Mouse (Mus musculus) left cerebral cortex, postnatal 14 days (tissue): Measurements from ENCODE around the gene Pot1a. TPM values are rescaled to one million over a fixed set of nuclear protein-coding genes. Genes with fewer than 3 reads are reported as not detected.

Experiments used
- DNase-seq, 2 experiments: peaks; one replicate each; pipeline ENCODE4 v3.0.0; 2021 to 2022; ENCODE audit warnings: low spot score in 2 of 2, mixed read lengths in 1 of 2
- intact Hi-C: fragments of 180-260 bp; cut with DNase I; formaldehyde crosslinking; loops from one replicate; pipeline ENCODE4 v1.15.1; 2025
- long read RNA-seq, 2 experiments: library from polyadenylated mRNA; stranded (forward); transcript quantifications; one replicate each; pipeline ENCODE4 v2.0.0; 2021
- total RNA-seq, 2 experiments: library from RNA; stranded (reverse); gene quantifications; 2 replicates each; pipeline ENCODE4 v1.2.3; 2021

The Pot1a gene
- total RNA-seq, result 10 to 100 TPM; 14.1 to 17.5 TPM
- long read RNA-seq, experiment 1, partial matches to known transcripts, result 0 of 3 reads
- long read RNA-seq, experiment 1, other reads (novel, unspliced or antisense), result 1 of 3 reads
- long read RNA-seq, experiment 2, partial matches to known transcripts, result 1 of 4 reads
- long read RNA-seq, experiment 2, other reads (novel, unspliced or antisense), result 0 of 4 reads

GRCm38 (mm10) chr6:25808806-25809495 lies at the start of gene Pot1a:
Gene Pot1a, minus strand, starts transcription at chr6:25809246.
- intact Hi-C loops, result no loop called here

GRCm38 (mm10) chr6:25836261-25836660 lies 27.2 kb upstream of the Pot1a start:
- intact Hi-C loops, result no loop called here
- DNase-seq, result no peak

More at GRCm38 (mm10) chr6:25808806-25809495, at the start of gene Pot1a:
- DNase-seq, result peak; percentile 97

GRCm38 (mm10) chr6:25806021-25806420 lies 3.0 kb downstream of the Pot1a start:
- intact Hi-C loops, result no loop called here
- no peak for DNase-seq

GRCm38 (mm10) chr6:25802269-25802668 lies 6.8 kb downstream of the Pot1a start:
- no peak for DNase-seq

GRCm38 (mm10) chr6:25801230-25801629 lies 7.8 kb downstream of the Pot1a start:
- intact Hi-C loops, result no loop called here
- no peak for DNase-seq

More at GRCm38 (mm10) chr6:25802269-25802668, 6.8 kb downstream of the Pot1a start:
- intact Hi-C loops, result no loop called here

- no peak for DNase-seq
- intact Hi-C loops, result loop anchor here (5.0 to 10.0 kb wide), 2 partner anchors 751 to 1043 kb away; no protein-coding TSS in a partner anchor
These were observed 40.8 kb downstream of the Pot1a start for GRCm38 (mm10) chr6:25768238-25768637.

- intact Hi-C loops, result loop anchor here (5.0 to 10.0 kb wide), 2 partner anchors 750 to 1043 kb away; no protein-coding TSS in a partner anchor
- no peak for DNase-seq
These were observed 41.5 kb downstream of the Pot1a start for GRCm38 (mm10) chr6:25767552-25767951.

GRCm38 (mm10) chr6:25767073-25767472 lies 42.0 kb downstream of the Pot1a start:
- intact Hi-C loops, result loop anchor here (5.0 to 10.0 kb wide), 2 partner anchors 750 to 1042 kb away; no protein-coding TSS in a partner anchor
- DNase-seq, result peak; percentile 52 to 60

GRCm38 (mm10) chr6:25766283-25766682 lies 42.8 kb downstream of the Pot1a start:
- DNase-seq, result peak; percentile 12 to 23
- intact Hi-C loops, result loop anchor here (5.0 to 10.0 kb wide), 2 partner anchors 749 to 1041 kb away; no protein-coding TSS in a partner anchor

- intact Hi-C loops, result no loop called here
These were observed 56.4 kb downstream of the Pot1a start for GRCm38 (mm10) chr6:25752651-25753050.

GRCm38 (mm10) chr6:25736533-25736932 lies 72.5 kb downstream of the Pot1a start:
- DNase-seq, result no peak
- intact Hi-C loops, result no loop called here

More at GRCm38 (mm10) chr6:25752651-25753050, 56.4 kb downstream of the Pot1a start:
- DNase-seq, result peak; percentile 14 to 15

GRCm38 (mm10) chr6:25726560-25726959 lies 82.5 kb downstream of the Pot1a start:
- no peak for DNase-seq
- intact Hi-C loops, result no loop called here

GRCm38 (mm10) chr6:25710601-25711000 lies 98.4 kb downstream of the Pot1a start:
- intact Hi-C loops, result no loop called here
- DNase-seq, result no peak

- DNase-seq, result peak; percentile 61 to 71
- intact Hi-C loops, result loop anchor here (2.0 to 10.0 kb wide), 2 partner anchors 395 to 689 kb away; no protein-coding TSS in a partner anchor
These were observed 99.7 kb downstream of the Pot1a start for GRCm38 (mm10) chr6:25709250-25709895.

- intact Hi-C loops, result loop anchor here (10.0 kb wide), 1 partner anchor 385 kb away; no protein-coding TSS in a partner anchor
- DNase-seq, result no peak
These were observed 109.1 kb downstream of the Pot1a start for GRCm38 (mm10) chr6:25699956-25700355.

Other genes with a start within 250 kb of the Pot1a start
- gene Gpr37, start 118.5 kb downstream of the Pot1a start, total RNA-seq, result 10 to 100 TPM in 1 of 2 experiments, 1 to 10 TPM in 1; 7.8 to 13.6 TPM